Mouse (Mus musculus) thymus, adult 2 months (tissue): Measurements from ENCODE around the gene Dmrta1. TPM values are rescaled to one million over a fixed set of nuclear protein-coding genes. Genes with fewer than 3 reads are reported as not detected.
"Not testable (repeated sequence)": the region's sequence is repeated elsewhere in the genome, so short reads cannot be mapped to it uniquely, and the experiment has no call there.

Experiments used
- DNase-seq: peaks from one replicate; pipeline ENCODE4 v3.0.0; 2021
- H3K27ac ChIP-seq: fragments of 200-500 bp; 2 replicates; pipeline ENCODE4 v1.5.1; 2012; ENCODE audit warnings: low read length, control low read depth; ENCODE audit not compliant: control insufficient read depth, insufficient read depth
- H3K27me3 ChIP-seq: fragments of 200-500 bp; 2 replicates; pipeline ENCODE4 v1.6.1; 2012; ENCODE audit warnings: mild to moderate bottlenecking, low read length, moderate library complexity, mixed read lengths; ENCODE audit not compliant: control insufficient read depth, insufficient read depth
- H3K36me3 ChIP-seq: fragments of 200-500 bp; 2 replicates; pipeline ENCODE4 v1.6.1; 2012; ENCODE audit warnings: mild to moderate bottlenecking, low read length, moderate library complexity; ENCODE audit not compliant: control insufficient read depth, insufficient read depth
- H3K4me1 ChIP-seq: fragments of 200-500 bp; replicated peaks from 2 replicates; pipeline ENCODE4 v1.6.1; 2012; ENCODE audit warnings: low read length; ENCODE audit not compliant: control insufficient read depth, insufficient read depth
- H3K4me3 ChIP-seq: fragments of 200-500 bp; 2 replicates; pipeline ENCODE4 v1.5.1; 2012; ENCODE audit warnings: mild to moderate bottlenecking, low read length, control low read depth, moderate library complexity; ENCODE audit not compliant: control insufficient read depth, insufficient read depth
- CTCF ChIP-seq: fragments of 200-500 bp; IDR thresholded peaks from 2 replicates; pipeline ENCODE4 v1.5.1; 2012; ENCODE audit warnings: mild to moderate bottlenecking, control low read depth, low read length, moderate library complexity, borderline replicate concordance; ENCODE audit not compliant: control insufficient read depth, poor library complexity, insufficient read depth; ENCODE audit errors: extremely low read depth
- POLR2A ChIP-seq: fragments of 200-500 bp; IDR thresholded peaks from 2 replicates; pipeline ENCODE4 v1.6.1; 2012; ENCODE audit warnings: mild to moderate bottlenecking, low read length, control low read depth, moderate library complexity; ENCODE audit not compliant: control insufficient read depth, poor library complexity, insufficient read depth; ENCODE audit errors: extremely low read depth
- WGBS: fragments of 180-500 bp; shearing (Covaris S2); methylation state at CpG from one replicate; pipeline ENCODE4 v1.1.7; 2018; 5-methylcytosine and 5-hydroxymethylcytosine counted together
- polyA plus RNA-seq: library from polyadenylated mRNA; depleted of rRNA; stranded (reverse); fragments of >200 nt; gene quantifications from 2 replicates; pipeline ENCODE4 v1.2.3, GENCODE M21; 2012

Dmrta1 gene
- polyA plus RNA-seq, 1 experiment: 0.24 TPM

GRCm38 (mm10) chr4:89687961-89688803 is 8.9 kb downstream of the Dmrta1 start:
- DNase-seq: no peak
- peaks cover 7% of the 10 kb centered on the region; the same call in 1 of the 2 replicates for H3K27me3 ChIP-seq
- no peaks in the 10 kb centered on the region for H3K36me3 ChIP-seq
- peak overlapping the region; percentile 7 for H3K4me3 ChIP-seq
- H3K4me1 ChIP-seq: no peaks in the 10 kb centered on the region; the same call in 1 of the 2 replicates
- no peak overlapping the region for H3K27ac ChIP-seq
- TF ChIP-seq CTCF (no peak), POLR2A (no peak)
- WGBS: 3% methylated on average over 78 of the region's 78 CpGs

GRCm38 (mm10) chr4:89688804-89689497 is 9.7 kb downstream of the Dmrta1 start:
- 3% methylated on average over 16 of the region's 16 CpGs for WGBS
- no peak for DNase-seq
- peak overlapping the region; percentile 7; the same call in 1 of the 2 replicates for H3K4me3 ChIP-seq
- peaks cover 7% of the 10 kb centered on the region; the same call in 1 of the 2 replicates for H3K27me3 ChIP-seq
- TF ChIP-seq CTCF (no peak), POLR2A (no peak)
- no peaks in the 10 kb centered on the region; the same call in 1 of the 2 replicates for H3K4me1 ChIP-seq
- no peaks in the 10 kb centered on the region for H3K36me3 ChIP-seq
- no peak overlapping the region for H3K27ac ChIP-seq

- Histone ChIP-seq H3K4me1 (no peaks in the 10 kb centered on the region; the same call in 1 of the 2 replicates), H3K27me3 (peaks cover 7% of the 10 kb centered on the region; the same call in 1 of the 2 replicates), H3K27ac (no peak overlapping the region), H3K36me3 (no peaks in the 10 kb centered on the region), H3K4me3 (no peak overlapping the region)
- TF ChIP-seq POLR2A: no peak
- TF ChIP-seq CTCF: no peak
- WGBS: 87% methylated on average over 6 of the region's 6 CpGs
- DNase-seq: no peak
These were observed 12.7 kb downstream of the Dmrta1 start for GRCm38 (mm10) chr4:89691936-89692335.

- H3K27ac ChIP-seq: no peak overlapping the region
- TF ChIP-seq POLR2A (no peak), CTCF (no peak)
These were observed 13.5 kb downstream of the Dmrta1 start for GRCm38 (mm10) chr4:89692780-89693179.

GRCm38 (mm10) chr4:89695589-89695988 is 16.4 kb downstream of the Dmrta1 start:
- no peaks in the 10 kb centered on the region for H3K4me1 ChIP-seq
- DNase-seq: no peak
- WGBS: 72% methylated on average over 5 of the region's 5 CpGs

More at GRCm38 (mm10) chr4:89692780-89693179, 13.5 kb downstream of the Dmrta1 start:
- Histone ChIP-seq H3K36me3 (no peaks in the 10 kb centered on the region), H3K4me3 (no peak overlapping the region), H3K27me3 (peaks cover 7% of the 10 kb centered on the region; the same call in 1 of the 2 replicates), H3K4me1 (no peaks in the 10 kb centered on the region; the same call in 1 of the 2 replicates)
- 31% methylated on average over 1 of the region's 1 CpGs for WGBS
- no peak for DNase-seq

GRCm38 (mm10) chr4:89697951-89698350 is 18.7 kb downstream of the Dmrta1 start:
- Histone ChIP-seq H3K4me1 (no peaks in the 10 kb centered on the region), H3K27me3 (no peaks in the 10 kb centered on the region), H3K27ac (no peak overlapping the region), H3K36me3 (no peaks in the 10 kb centered on the region), H3K4me3 (no peak overlapping the region)
- TF ChIP-seq POLR2A (no peak), CTCF (no peak)
- no peak for DNase-seq

More at GRCm38 (mm10) chr4:89695589-89695988, 16.4 kb downstream of the Dmrta1 start:
- no peak overlapping the region for H3K27ac ChIP-seq
- no peak for TF ChIP-seq CTCF
- no peak for TF ChIP-seq POLR2A
- H3K27me3 ChIP-seq: no peaks in the 10 kb centered on the region
- no peaks in the 10 kb centered on the region for H3K36me3 ChIP-seq
- no peak overlapping the region for H3K4me3 ChIP-seq

- DNase-seq, H3K27me3 ChIP-seq, H3K4me3 ChIP-seq, H3K36me3 ChIP-seq, H3K27ac ChIP-seq, H3K4me1 ChIP-seq: not testable (repeated sequence)
- 97% methylated on average over 1 of the region's 1 CpGs for WGBS
These were observed 44.4 kb downstream of the Dmrta1 start for GRCm38 (mm10) chr4:89723526-89724190.
